Mouse (Mus musculus) gastrocnemius, postnatal 14 days (tissue): Measurements from ENCODE around the gene Eloa. TPM values are rescaled to one million over a fixed set of nuclear protein-coding genes. Genes with fewer than 3 reads are reported as not detected.

Source experiments
- DNase-seq: peaks from one replicate; pipeline ENCODE4 v3.0.0; 2021; ENCODE audit warnings: mixed read lengths
- intact Hi-C: fragments of 180-260 bp; cut with DNase I; formaldehyde crosslinking; loops from one replicate; pipeline ENCODE4 v1.15.1; 2025; ENCODE audit warnings: low total_unique reads
- total RNA-seq, 2 experiments: library from RNA; stranded (reverse); gene quantifications; 2 replicates each; pipeline ENCODE4 v1.2.3; 2021

The Eloa gene
- total RNA-seq, 2 experiments from 2014 or later = 46.2 to 46.7 TPM

- intact Hi-C loops = no loop called here
- DNase-seq = peak; percentile 97
Measured at GRCm38 (mm10) chr4:135963457-135964193, 57.9 kb downstream of the Eloa start, which contains the start of gene Gale. TSS of gene Gale (plus strand) at chr4:135963727.

- intact Hi-C loops = no loop called here
- DNase-seq = no peak
Measured at GRCm38 (mm10) chr4:135962946-135963345, 58.6 kb downstream of the Eloa start.

GRCm38 (mm10) chr4:135962198-135962597, 59.4 kb downstream of the Eloa start:
- intact Hi-C loops = no loop called here
- no peak for DNase-seq

GRCm38 (mm10) chr4:135961709-135962108, 59.9 kb downstream of the Eloa start:
- DNase-seq = no peak
- intact Hi-C loops = no loop called here

DNA sequence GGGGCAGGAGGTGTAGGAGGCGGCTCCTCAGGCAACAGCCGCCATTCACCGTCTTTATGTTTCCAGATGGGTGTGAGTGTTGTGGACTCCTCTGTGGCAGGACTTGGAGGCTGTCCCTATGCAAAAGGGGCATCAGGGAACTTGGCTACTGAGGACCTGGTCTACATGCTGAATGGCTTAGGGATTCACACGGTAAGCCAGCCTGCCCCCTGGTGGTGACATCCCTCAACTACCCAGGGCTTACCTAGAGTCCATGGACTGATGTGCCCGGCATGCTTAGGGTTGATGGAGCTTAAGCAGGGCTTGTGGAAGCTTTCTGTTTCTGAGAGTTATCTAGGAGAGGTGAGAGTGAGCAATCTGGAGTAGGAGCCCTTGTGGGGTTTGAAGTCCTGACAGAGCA, 60.8 kb downstream of the Eloa start:
- intact Hi-C loops = no loop called here
- DNase-seq = peak; percentile 80

- intact Hi-C loops = no loop called here
- DNase-seq = no peak
Measured at GRCm38 (mm10) chr4:135958354-135958753, 63.2 kb downstream of the Eloa start.

DNA sequence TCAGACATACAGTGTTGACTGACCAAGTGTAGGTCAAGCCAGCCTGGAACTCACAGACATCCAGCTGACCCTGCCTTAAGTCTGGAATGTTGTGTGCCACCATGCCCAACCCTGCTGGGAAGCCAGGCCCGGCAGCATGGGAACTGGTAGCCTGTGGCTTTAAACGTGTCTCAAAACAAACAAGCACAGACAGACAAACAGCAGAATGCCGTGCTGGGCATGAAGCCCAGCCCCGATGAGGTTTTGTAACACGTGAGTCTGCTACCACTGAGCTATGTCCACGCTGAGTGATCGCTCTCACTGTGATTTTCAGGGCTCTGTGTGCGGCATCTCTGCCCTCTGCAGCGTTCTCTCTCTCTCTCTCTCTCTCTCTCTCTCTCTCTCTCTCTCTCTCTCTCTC, 65.7 kb downstream of the Eloa start:
- intact Hi-C loops = no loop called here
- DNase-seq = no peak

DNA sequence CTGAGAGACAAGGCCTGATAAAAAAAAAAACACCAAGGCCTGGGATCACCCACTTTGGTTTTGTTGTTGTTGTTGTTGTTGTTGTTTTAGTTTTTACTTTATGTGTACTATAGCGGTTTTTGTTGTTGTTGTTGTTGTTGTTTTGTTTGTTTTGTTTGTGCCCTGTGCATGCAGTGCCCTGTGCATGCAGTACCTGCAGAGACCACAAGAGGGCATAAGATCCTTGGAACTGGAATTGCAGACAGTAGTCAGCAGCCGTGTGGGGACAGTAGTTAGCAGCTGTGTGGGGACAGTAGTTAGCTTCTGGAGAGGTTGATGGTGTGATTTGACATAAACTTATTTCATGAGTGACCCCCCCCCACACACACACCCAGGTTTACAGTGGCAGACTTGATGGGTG, 67.3 kb downstream of the Eloa start:
- DNase-seq = peak; percentile 64
- intact Hi-C loops = no loop called here

Other genes starting within 250 kb of the Eloa start
- gene Srsf10, start 166.0 kb downstream of the Eloa start, total RNA-seq = 10 to 100 TPM; 30.9 to 33.0 TPM
- 10 to 100 TPM; 44.3 to 59.3 TPM for gene Pnrc2, start 147.9 kb downstream of the Eloa start, total RNA-seq
- under 1 TPM; 0.47 to 0.60 TPM for gene Cnr2, start 126.4 kb downstream of the Eloa start, total RNA-seq
- 10 to 100 TPM; 20.6 to 27.8 TPM for gene Fuca1, start 101.0 kb downstream of the Eloa start, total RNA-seq
- gene Hmgcl, start 75.3 kb downstream of the Eloa start, total RNA-seq = 10 to 100 TPM; 47.2 to 56.6 TPM
- 1 to 10 TPM; 1.2 to 2.1 TPM for gene Gale, start 58.0 kb downstream of the Eloa start, total RNA-seq
- 10 to 100 TPM; 28.9 to 29.2 TPM for gene Lypla2, start 49.1 kb downstream of the Eloa start, total RNA-seq
- 10 to 100 TPM; 20.4 to 21.4 TPM for gene Pithd1, start 34.5 kb downstream of the Eloa start, total RNA-seq
- gene Rpl11, start 31.7 kb upstream of the Eloa start, total RNA-seq = 100 to 1,000 TPM; 298 to 342 TPM
- gene Id3, start 121.7 kb upstream of the Eloa start, total RNA-seq = 10 to 100 TPM; 28.4 to 28.7 TPM
- gene E2f2, start 150.6 kb upstream of the Eloa start, total RNA-seq = 1 to 10 TPM; 4.0 to 6.5 TPM
- 1 to 10 TPM; 4.0 to 5.9 TPM for gene Asap3, start 184.6 kb upstream of the Eloa start, total RNA-seq
- 100 to 1,000 TPM; 212 to 226 TPM for gene Tcea3, start 226.0 kb upstream of the Eloa start, total RNA-seq